In genomic region chr19:28211630-28212029, GRCm38 (mm10) we compare ENCODE assay signal across 15 mouse cellular contexts.
"Had no signal": no experiment of that assay in that cellular context is flagged by ENCODE, and none has a peak within 500 bp of the region (broad histone marks: within the 10 kb centered on the region; RNA-seq: fewer than 3 reads in every experiment).

No protein-coding gene starts in this region.

- H3K9me3 ChIP-seq: neural tube, embryonic 12.5 days; stomach, embryonic 15.5 days had no signal

- H3K36me3 ChIP-seq: midbrain, embryonic 12.5 days; neural tube, embryonic 12.5 days; stomach, embryonic 15.5 days had no signal

- H3K4me2 ChIP-seq: lung, embryonic 14.5 days; midbrain, embryonic 12.5 days; neural tube, embryonic 12.5 days; stomach, embryonic 15.5 days had no signal

- H3K4me3 ChIP-seq: midbrain, embryonic 12.5 days; myocyte; neural tube, embryonic 12.5 days; stomach, embryonic 15.5 days had no signal

- DNase-seq: lung, adult 18-20 months; lung, embryonic 14.5 days; lung, postnatal 10 days; lung, postnatal 4 days; midbrain, embryonic 14.5 days; right cerebral cortex, postnatal 14 days; thymus, adult 2 months; thymus, postnatal 25 days; thymus, postnatal 4 days had no signal

- H3K4me1 ChIP-seq: midbrain, embryonic 12.5 days; neural tube, embryonic 12.5 days; stomach, embryonic 15.5 days had no signal

- ATAC-seq: midbrain, embryonic 16.5 days had no signal

- H3K9ac ChIP-seq: liver, embryonic 14.5 days; lung, embryonic 14.5 days; midbrain, embryonic 12.5 days; neural tube, embryonic 12.5 days; stomach, embryonic 15.5 days had no signal

- H3K27me3 ChIP-seq: midbrain, embryonic 12.5 days; neural tube, embryonic 12.5 days; stomach, embryonic 15.5 days had no signal

- H3K27ac ChIP-seq: liver, embryonic 14.5 days; midbrain, embryonic 12.5 days; neural tube, embryonic 12.5 days; stomach, embryonic 15.5 days had no signal
